Mouse (Mus musculus): ENCODE measurements around the gene Cysltr2. TPM values are rescaled to one million over a fixed set of nuclear protein-coding genes. Genes with fewer than 3 reads are reported as not detected.

Gene Cysltr2
- total RNA-seq, 2 experiments from 2014 or later = 0.27 TPM; not detected in 1

- no peak for DNase-seq
- intact Hi-C loops (cut with DNase I) = no loop called here
Measured at GRCm38 (mm10) chr14:72998111-72998510, 50.8 kb downstream of the Cysltr2 start.

DNA sequence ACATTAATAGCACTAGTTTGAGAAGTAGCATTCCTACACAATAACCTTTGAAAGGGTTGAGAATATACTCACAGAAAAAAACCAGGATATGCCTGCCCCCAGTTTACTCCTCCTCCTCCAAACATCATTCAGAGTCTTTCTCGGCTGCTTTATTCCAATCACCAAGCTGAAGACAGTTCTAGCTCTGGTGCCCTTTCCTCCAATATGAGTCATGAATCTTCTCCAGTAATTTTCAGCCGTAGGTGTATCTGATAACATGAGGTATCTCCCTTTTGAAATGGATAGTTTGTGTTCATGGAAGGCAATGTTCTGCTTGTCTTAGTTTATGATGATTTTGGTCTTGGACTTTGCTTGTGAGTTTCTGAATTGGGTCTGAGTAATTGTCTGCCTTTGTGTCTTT, 62.9 kb downstream of the Cysltr2 start:
- intact Hi-C loops (cut with DNase I) = no loop called here
- DNase-seq = no peak

- DNase-seq = no peak
- intact Hi-C loops (cut with DNase I) = no loop called here
Measured at GRCm38 (mm10) chr14:72985113-72985512, 63.8 kb downstream of the Cysltr2 start.

DNA sequence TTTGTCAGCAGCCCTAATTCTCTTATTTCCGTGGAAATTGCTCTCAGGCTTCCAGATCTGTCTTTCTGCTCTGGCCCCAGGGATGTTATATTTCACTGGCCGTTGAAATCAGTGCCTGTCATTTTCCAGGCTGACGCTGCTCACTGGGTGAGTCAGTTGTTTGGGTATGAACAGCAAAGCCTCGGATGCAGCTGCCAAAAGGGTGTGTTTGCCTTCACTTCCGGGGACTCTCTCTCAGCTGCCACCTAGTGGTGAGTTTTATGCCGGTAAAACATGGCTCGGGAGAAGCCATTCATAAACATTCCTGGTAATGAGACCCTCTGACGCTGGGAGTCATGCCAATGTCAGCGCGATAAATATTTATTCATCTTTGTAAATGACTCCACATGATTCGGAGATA, 65.5 kb downstream of the Cysltr2 start:
- DNase-seq = peak; percentile 76 to 82
- intact Hi-C loops (cut with DNase I) = no loop called here

DNA sequence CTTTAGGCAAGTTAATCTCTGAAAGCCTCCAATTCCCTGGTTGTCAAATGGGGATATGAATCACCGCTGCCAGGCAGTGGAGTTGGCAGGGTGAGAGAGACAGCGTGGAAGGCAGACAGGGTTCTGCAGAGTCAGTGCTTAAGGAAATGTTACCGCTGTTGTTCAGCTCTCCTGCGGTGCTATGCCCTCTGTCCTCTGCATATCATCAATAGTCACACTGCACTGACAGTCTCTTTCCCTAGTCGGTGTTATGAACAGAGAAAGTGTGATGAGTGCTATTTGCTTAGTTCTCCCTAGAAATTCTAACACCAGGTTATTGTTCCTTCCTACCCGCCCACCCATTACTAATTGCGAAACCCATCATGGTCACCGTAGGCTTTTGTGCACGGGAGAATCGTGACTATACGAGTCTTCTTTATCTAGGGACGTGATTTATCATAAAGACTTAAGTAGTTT, 65.9 kb downstream of the Cysltr2 start:
- intact Hi-C loops (cut with DNase I) = no loop called here

DNA sequence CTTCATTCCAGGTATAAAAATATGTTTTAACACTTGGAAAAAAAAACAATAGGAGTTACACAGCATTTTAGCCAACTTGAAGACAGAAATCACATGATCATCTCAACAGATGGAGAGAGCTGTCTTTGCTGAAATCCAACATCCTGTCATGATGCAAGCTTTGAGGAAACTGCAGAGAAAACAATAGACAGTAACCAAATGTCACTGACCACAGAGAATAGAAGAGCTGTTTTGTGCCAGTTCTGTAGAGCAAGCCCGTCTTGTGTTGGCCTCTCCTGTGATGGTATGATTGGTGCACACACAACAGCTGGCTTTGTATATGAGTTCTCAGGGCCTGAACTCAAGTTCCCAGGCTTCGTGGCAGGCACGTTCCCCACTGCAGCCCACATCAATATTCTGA, 68.2 kb downstream of the Cysltr2 start:
- DNase-seq = no peak
- intact Hi-C loops (cut with DNase I) = no loop called here

More for the DNA sequence above, 65.9 kb downstream of the Cysltr2 start:
- DNase-seq = no peak

- intact Hi-C loops (cut with DNase I) = no loop called here
- no peak for DNase-seq
Measured at GRCm38 (mm10) chr14:72980106-72980505, 68.8 kb downstream of the Cysltr2 start.

GRCm38 (mm10) chr14:72976111-72976510, 72.8 kb downstream of the Cysltr2 start:
- intact Hi-C loops (cut with DNase I) = no loop called here
- DNase-seq = no peak

Other genes starting within 250 kb of the Cysltr2 start
- gene Rcbtb2, start 73.9 kb upstream of the Cysltr2 start, total RNA-seq (2021) = 10 to 100 TPM; 20.0 to 23.2 TPM
- gene Lpar6, start 188.8 kb upstream of the Cysltr2 start, total RNA-seq (2021) = 1 to 10 TPM; 2.4 to 4.6 TPM